Mouse (Mus musculus): Measurements from ENCODE around the gene Ctnna3. TPM values are rescaled to one million over a fixed set of nuclear protein-coding genes. Genes with fewer than 3 reads are reported as not detected.

Gene Ctnna3
- polyA plus RNA-seq, 1 experiment from 2014 or later = 0.53 TPM

- Histone ChIP-seq H3K4me3 (replicated peaks) (no peak overlapping the region), H3K27me3 (no peaks in the 10 kb centered on the region), H3K27ac (no peak overlapping the region), H3K4me2 (no peak overlapping the region), H3K36me3 (no peaks in the 10 kb centered on the region), H3K9ac (no peak overlapping the region), H3K4me1 (no peaks in the 10 kb centered on the region), H3K9me3 (replicated peaks) (no peaks in the 10 kb centered on the region)
- ATAC-seq (replicated peaks; ENCODE audit: low FRiP score) = no peak
- WGBS = 61% methylated on average over 6 of the region's 6 CpGs
Measured at GRCm38 (mm10) chr10:64049946-64050345, 620.0 kb downstream of the Ctnna3 start.

- whole genome bisulfite sequencing = 61% methylated on average over 9 of the region's 9 CpGs
- no peak for ATAC-seq (replicated peaks; ENCODE audit: low FRiP score)
- no peak overlapping the region for H3K9ac ChIP-seq
- no peaks in the 10 kb centered on the region for H3K36me3 ChIP-seq
- H3K27me3 ChIP-seq = no peaks in the 10 kb centered on the region
- no peak overlapping the region for H3K4me3 ChIP-seq (replicated peaks)
- H3K27ac ChIP-seq = no peak overlapping the region
- H3K4me1 ChIP-seq = no peaks in the 10 kb centered on the region
- no peaks in the 10 kb centered on the region for H3K9me3 ChIP-seq (replicated peaks)
- H3K4me2 ChIP-seq = no peak overlapping the region
Measured at GRCm38 (mm10) chr10:64063704-64064103, 633.8 kb downstream of the Ctnna3 start.

GRCm38 (mm10) chr10:64075944-64076343 lies 646.0 kb downstream of the Ctnna3 start:
- H3K27ac ChIP-seq = no peak overlapping the region
- H3K9me3 ChIP-seq (replicated peaks) = no peaks in the 10 kb centered on the region
- ATAC-seq (replicated peaks; ENCODE audit: low FRiP score) = 0 out of 2 replicates have a peak, but pooled peaks have one; percentile 66
- H3K27me3 ChIP-seq = peaks cover 4% of the 10 kb centered on the region; the same call in 1 of the 2 replicates
- H3K4me3 ChIP-seq (replicated peaks) = no peak overlapping the region
- peak overlapping the region; percentile 2; the same call in 1 of the 2 replicates for H3K4me2 ChIP-seq
- H3K9ac ChIP-seq = no peak overlapping the region
- 23% methylated on average over 5 of the region's 5 CpGs for WGBS
- H3K36me3 ChIP-seq = no peaks in the 10 kb centered on the region
- H3K4me1 ChIP-seq = 0 out of 2 replicates have a peak, but pooled peaks cover 3% of the 10 kb centered on the region

- Histone ChIP-seq H3K4me3 (replicated peaks) (no peak overlapping the region), H3K27me3 (peaks cover 5% of the 10 kb centered on the region; the same call in 1 of the 2 replicates), H3K4me2 (0 out of 2 replicates have a peak overlapping the region, but pooled peaks have one; percentile 2), H3K36me3 (no peaks in the 10 kb centered on the region), H3K27ac (no peak overlapping the region), H3K9ac (no peak overlapping the region), H3K4me1 (0 out of 2 replicates have a peak, but pooled peaks cover 3% of the 10 kb centered on the region), H3K9me3 (replicated peaks) (no peaks in the 10 kb centered on the region)
- WGBS = 39% methylated on average over 10 of the region's 10 CpGs
- ATAC-seq (replicated peaks; ENCODE audit: low FRiP score) = no peak
Measured at GRCm38 (mm10) chr10:64076410-64077052, 646.6 kb downstream of the Ctnna3 start.

GRCm38 (mm10) chr10:64082345-64082744 lies 652.4 kb downstream of the Ctnna3 start:
- no peaks in the 10 kb centered on the region for H3K36me3 ChIP-seq
- no peak for ATAC-seq (replicated peaks; ENCODE audit: low FRiP score)
- H3K27me3 ChIP-seq = peaks cover 26% of the 10 kb centered on the region
- peaks cover 12% of the 10 kb centered on the region for H3K4me1 ChIP-seq
- no peak overlapping the region for H3K4me3 ChIP-seq (replicated peaks)
- H3K9me3 ChIP-seq (replicated peaks) = no peaks in the 10 kb centered on the region
- WGBS = 71% methylated on average over 3 of the region's 3 CpGs
- no peak overlapping the region for H3K9ac ChIP-seq
- H3K27ac ChIP-seq = no peak overlapping the region
- H3K4me2 ChIP-seq = no peak overlapping the region

GRCm38 (mm10) chr10:64083813-64084212 lies 653.9 kb downstream of the Ctnna3 start:
- Histone ChIP-seq H3K9ac (no peak overlapping the region), H3K4me2 (no peak overlapping the region), H3K4me1 (peaks cover 22% of the 10 kb centered on the region), H3K27ac (no peak overlapping the region), H3K4me3 (replicated peaks) (no peak overlapping the region), H3K9me3 (replicated peaks) (no peaks in the 10 kb centered on the region), H3K27me3 (peaks cover 40% of the 10 kb centered on the region), H3K36me3 (no peaks in the 10 kb centered on the region)
- ATAC-seq (replicated peaks; ENCODE audit: low FRiP score) = no peak
- 53% methylated on average over 11 of the region's 11 CpGs for WGBS

- no peak overlapping the region for H3K27ac ChIP-seq
- no peak overlapping the region for H3K4me3 ChIP-seq (replicated peaks)
- no peaks in the 10 kb centered on the region for H3K36me3 ChIP-seq
- WGBS = 38% methylated on average over 4 of the region's 4 CpGs
- H3K9ac ChIP-seq = no peak overlapping the region
- H3K27me3 ChIP-seq = peaks cover 44% of the 10 kb centered on the region
- H3K4me1 ChIP-seq = peaks cover 22% of the 10 kb centered on the region
- H3K4me2 ChIP-seq = no peak overlapping the region
- H3K9me3 ChIP-seq (replicated peaks) = no peaks in the 10 kb centered on the region
- no peak for ATAC-seq (replicated peaks; ENCODE audit: low FRiP score)
Measured at GRCm38 (mm10) chr10:64084465-64084864, 654.6 kb downstream of the Ctnna3 start.

- no peak overlapping the region for H3K9ac ChIP-seq
- no peaks in the 10 kb centered on the region for H3K9me3 ChIP-seq (replicated peaks)
- H3K27ac ChIP-seq = no peak overlapping the region
- H3K4me1 ChIP-seq = peaks cover 33% of the 10 kb centered on the region
- peaks cover 52% of the 10 kb centered on the region for H3K27me3 ChIP-seq
- no peak for ATAC-seq (replicated peaks; ENCODE audit: low FRiP score)
- H3K4me3 ChIP-seq (replicated peaks) = no peak overlapping the region
- no peaks in the 10 kb centered on the region for H3K36me3 ChIP-seq
- WGBS = 63% methylated on average over 16 of the region's 16 CpGs
- no peak overlapping the region for H3K4me2 ChIP-seq
Measured at GRCm38 (mm10) chr10:64086183-64086566, 656.3 kb downstream of the Ctnna3 start.

GRCm38 (mm10) chr10:64086567-64087391 lies 656.9 kb downstream of the Ctnna3 start:
- WGBS = 5% methylated on average over 12 of the region's 12 CpGs
- Histone ChIP-seq H3K27ac (no peak overlapping the region), H3K4me2 (peak overlapping the region; percentile 68), H3K4me3 (replicated peaks) (no peak overlapping the region), H3K9ac (no peak overlapping the region), H3K36me3 (no peaks in the 10 kb centered on the region), H3K9me3 (replicated peaks) (no peaks in the 10 kb centered on the region), H3K27me3 (peaks cover 55% of the 10 kb centered on the region), H3K4me1 (peaks cover 33% of the 10 kb centered on the region)
- ATAC-seq (replicated peaks; ENCODE audit: low FRiP score) = no peak

- Histone ChIP-seq H3K36me3 (no peaks in the 10 kb centered on the region), H3K4me3 (replicated peaks) (peak overlapping the region; percentile 37), H3K4me1 (peaks cover 33% of the 10 kb centered on the region), H3K9me3 (replicated peaks) (no peaks in the 10 kb centered on the region), H3K9ac (no peak overlapping the region), H3K27me3 (peaks cover 55% of the 10 kb centered on the region), H3K4me2 (peak overlapping the region; percentile 68), H3K27ac (no peak overlapping the region)
- no peak for ATAC-seq (replicated peaks; ENCODE audit: low FRiP score)
- WGBS = 2% methylated on average over 12 of the region's 12 CpGs
Measured at GRCm38 (mm10) chr10:64087521-64087920, 657.6 kb downstream of the Ctnna3 start.

- peak overlapping the region; percentile 68 for H3K4me2 ChIP-seq
- H3K27me3 ChIP-seq = peaks cover 55% of the 10 kb centered on the region
- peak overlapping the region; percentile 37 for H3K4me3 ChIP-seq (replicated peaks)
- WGBS = 5% methylated on average over 26 of the region's 26 CpGs
- H3K27ac ChIP-seq = no peak overlapping the region
- H3K9me3 ChIP-seq (replicated peaks) = no peaks in the 10 kb centered on the region
- no peak for ATAC-seq (replicated peaks; ENCODE audit: low FRiP score)
- peaks cover 33% of the 10 kb centered on the region for H3K4me1 ChIP-seq
- no peaks in the 10 kb centered on the region for H3K36me3 ChIP-seq
- H3K9ac ChIP-seq = no peak overlapping the region
Measured at GRCm38 (mm10) chr10:64087936-64088773, 658.3 kb downstream of the Ctnna3 start.

Data from kidney, embryonic 15.5 days (tissue).